Mouse (Mus musculus) cerebellum, adult 11-12 months (tissue): ENCODE results near the gene Pstk.
A peak's percentile ranks its signal among the peaks of the same experiment; 100 is the strongest.
"Not testable (repeated sequence)": the region's sequence is repeated elsewhere in the genome, so short reads cannot be mapped to it uniquely, and the experiment has no call there.

Source experiments
- DNase-seq: peaks from one replicate; pipeline ENCODE4 v3.0.0; 2022

Pstk gene

GRCm38 (mm10) chr7:131370648-131371469 lies at the start of gene Pstk:
Pstk (plus strand) TSS chr7:131371141.
- DNase-seq = peak; percentile 92

DNA sequence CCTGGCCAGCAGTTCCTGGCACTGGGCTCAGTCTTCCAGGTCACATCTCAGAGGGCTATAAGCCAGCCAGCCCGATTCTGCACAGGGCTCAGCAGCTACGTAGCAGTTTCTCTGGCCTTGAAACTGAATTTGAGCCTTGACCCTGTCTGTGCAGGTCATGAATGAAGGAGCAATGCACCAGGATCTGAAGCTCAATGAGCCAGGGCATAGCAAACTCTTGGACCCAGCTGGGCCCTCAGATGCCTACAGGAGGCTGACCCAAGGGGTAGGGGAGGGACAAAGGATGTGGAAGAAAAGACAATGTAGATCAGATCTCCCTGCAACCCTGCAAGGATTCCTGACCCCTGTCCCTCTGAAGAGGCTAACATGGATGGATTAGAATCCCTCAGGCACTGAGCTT lies 48.7 kb upstream of the Pstk start, which contains the start of gene Cuzd1:
Gene Cuzd1, minus strand, starts transcription at position 101 of the 400 bp plus-strand sequence.
- DNase-seq = no peak

- DNase-seq = no peak
Measured at GRCm38 (mm10) chr7:131327054-131327453, 43.9 kb upstream of the Pstk start.

GRCm38 (mm10) chr7:131329416-131329815 lies 41.5 kb upstream of the Pstk start, which contains the start of gene Fam24b:
Fam24b (minus strand) TSS chr7:131329516.
- no peak for DNase-seq

DNA sequence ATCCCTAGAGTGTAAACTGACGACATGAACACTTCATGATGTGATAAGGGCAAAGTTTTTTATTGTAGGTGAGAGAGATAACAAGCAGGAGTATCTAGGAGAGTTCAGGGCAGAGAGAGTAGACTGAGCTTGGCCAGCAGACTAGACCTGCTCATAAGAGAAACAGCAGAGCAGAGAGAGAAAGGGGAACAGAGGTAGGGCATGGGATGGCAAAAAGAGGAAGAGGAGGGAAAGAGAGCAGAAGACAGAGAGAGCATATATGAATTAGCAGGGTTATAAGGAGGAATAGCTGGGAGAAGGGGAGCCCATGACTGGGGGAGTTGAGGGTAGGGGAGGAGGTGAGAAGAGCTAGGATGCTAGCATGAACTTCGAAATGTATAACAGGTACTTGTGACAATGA lies 39.3 kb upstream of the Pstk start:
- DNase-seq = no peak

GRCm38 (mm10) chr7:131333564-131333963 lies 37.4 kb upstream of the Pstk start, which contains the start of gene Fam24a:
Fam24a (plus strand) TSS chr7:131333864.
- DNase-seq = no peak

GRCm38 (mm10) chr7:131337502-131338068 lies 33.4 kb upstream of the Pstk start:
- no peak for DNase-seq

- peak; percentile 11 for DNase-seq
Measured at GRCm38 (mm10) chr7:131345856-131346541, 24.9 kb upstream of the Pstk start.

DNA sequence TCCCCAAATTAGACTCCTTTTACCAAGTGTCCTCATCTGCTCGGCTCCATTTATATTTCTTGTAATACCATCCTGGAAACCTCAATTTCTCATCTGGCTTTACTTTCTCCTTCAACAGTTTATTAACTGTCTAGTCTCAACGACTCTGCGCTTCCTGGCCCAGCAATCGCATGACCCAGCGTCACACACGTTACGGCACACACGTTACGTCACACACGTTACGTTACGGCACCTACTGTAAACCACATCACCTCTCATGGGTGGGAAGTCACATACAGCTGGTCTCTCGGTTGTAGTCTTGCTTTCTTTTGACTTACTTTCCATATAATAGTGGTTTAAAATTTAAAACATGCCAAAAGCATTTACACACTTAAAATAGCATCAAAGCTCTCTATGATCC lies 14.8 kb upstream of the Pstk start:
- no peak for DNase-seq

DNA sequence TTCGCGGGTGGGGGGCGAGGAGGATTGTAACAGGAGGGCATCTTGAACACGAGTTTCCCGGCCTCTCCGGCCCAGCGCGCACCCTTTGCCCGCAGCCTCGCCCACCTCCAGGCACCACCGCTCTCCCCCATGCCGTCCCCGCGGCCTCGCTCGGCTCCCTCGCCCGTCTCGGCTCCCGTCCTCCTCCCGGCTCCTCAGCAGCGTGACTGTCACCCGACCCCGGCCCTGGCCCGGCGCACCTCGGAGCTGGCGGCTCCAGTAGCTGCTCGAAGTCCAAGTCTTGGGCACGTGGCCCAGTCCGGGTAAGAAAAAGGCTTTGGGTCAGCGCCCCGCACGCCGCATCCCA lies 8.7 kb upstream of the Pstk start:
- DNase-seq = no peak

- DNase-seq = peak; percentile 97
Measured at GRCm38 (mm10) chr7:131362615-131363300, 8.2 kb upstream of the Pstk start, which contains the start of gene 2310057M21Rik. 2310057M21Rik (minus strand) TSS chr7:131362759.

- no peak for DNase-seq
Measured at GRCm38 (mm10) chr7:131364131-131364530, 6.8 kb upstream of the Pstk start.

- no peak for DNase-seq
Measured at GRCm38 (mm10) chr7:131371470-131371860, 524 bp downstream of the Pstk start.

DNA sequence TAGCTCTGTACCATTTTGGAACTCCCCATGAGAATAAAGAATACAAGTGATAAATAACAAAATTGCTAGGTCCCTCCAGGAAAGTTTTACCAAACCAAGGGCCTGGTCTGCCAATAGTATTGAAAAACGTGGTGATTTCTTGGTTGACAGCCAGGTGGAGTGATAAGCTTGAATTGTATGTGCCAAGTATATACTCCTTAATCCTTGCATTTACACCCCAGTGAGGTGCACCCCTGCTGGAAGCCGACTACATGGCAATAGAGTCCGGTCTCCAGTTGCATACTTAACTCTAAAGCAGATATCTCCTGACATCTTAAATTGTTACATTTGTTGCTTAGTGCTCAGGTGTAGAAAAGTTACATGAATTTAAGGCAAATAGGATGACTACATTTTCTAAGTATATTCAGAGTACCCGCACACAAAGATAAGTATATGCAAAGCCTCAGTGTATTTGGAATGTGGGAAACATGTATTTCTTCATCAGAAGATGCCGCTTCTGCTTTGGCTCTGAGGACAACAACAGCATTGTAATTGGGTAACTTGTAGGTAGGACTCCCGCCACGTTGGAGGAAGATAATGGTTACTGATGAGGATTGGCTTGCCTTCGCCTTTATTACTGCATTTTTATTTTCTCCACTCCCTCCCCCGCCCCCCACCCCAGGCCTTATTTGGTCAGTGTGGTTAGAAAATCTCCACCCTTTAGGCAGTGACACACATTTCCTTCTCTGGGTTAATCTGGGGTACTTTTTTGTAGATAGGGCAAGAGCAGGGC lies 1.1 kb downstream of the Pstk start:
- DNase-seq = no peak

- DNase-seq = not testable (repeated sequence)
Measured at GRCm38 (mm10) chr7:131391761-131392160, 20.8 kb downstream of the Pstk start.

GRCm38 (mm10) chr7:131409321-131409987 lies 38.5 kb downstream of the Pstk start:
- no peak for DNase-seq

DNA sequence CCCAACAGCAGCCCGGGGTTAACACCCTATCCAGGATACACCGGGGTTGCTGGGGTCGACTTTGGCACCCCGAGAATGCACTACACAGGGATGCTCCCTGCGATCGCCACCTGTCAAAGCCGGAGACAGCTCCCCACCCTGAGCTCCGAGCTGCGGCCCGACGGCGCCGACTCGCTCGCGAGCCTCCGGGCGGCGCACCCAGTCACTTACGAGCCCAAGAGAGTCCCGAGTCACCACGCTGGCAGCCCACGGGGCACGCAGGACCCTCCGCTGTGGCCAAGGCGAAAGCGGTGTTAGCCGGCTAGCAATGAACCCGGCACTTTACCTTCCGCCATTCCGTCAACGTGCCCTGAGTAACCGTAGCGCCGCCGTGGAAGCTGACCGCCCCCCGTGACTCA lies 39.0 kb downstream of the Pstk start:
- DNase-seq = no peak

DNA sequence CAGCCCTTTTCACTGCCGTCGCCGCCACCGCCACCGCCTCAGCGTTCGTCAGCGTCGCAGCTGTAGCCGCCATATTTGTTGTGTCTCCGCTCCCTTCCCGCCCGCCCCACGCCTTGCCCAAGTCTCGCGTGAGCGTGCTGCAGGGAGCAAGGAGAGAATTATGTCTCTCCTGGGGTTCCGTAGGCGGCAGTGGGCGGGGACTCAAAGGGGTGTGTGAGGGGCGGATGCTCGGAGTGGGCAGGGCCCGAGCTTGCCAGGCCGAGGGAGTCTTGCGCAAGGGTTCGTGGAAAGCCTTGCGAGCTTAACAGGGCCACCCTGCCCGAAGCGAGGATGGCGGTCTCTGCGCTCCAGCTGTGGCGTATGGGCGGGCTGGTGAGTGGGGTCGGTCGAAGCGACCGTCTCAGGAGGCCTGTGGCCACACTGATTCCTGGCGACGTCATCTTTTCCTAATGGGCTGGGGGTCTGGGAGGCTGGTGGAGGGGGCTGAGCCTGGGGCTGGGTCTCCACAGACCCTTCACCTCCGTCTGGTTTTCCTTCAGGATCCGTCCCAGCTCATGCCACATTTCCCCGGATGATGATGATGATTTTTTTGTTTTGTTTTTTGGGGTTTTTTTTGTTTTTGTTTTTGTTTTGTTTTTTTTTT lies 39.6 kb downstream of the Pstk start, which contains the start of the genes Ikzf5 and Acadsb:
Gene Ikzf5, minus strand, starts transcription at position 106 of the 643 bp plus-strand sequence.
Gene Acadsb, plus strand, starts transcription at position 186 of the 643 bp plus-strand sequence.
- DNase-seq = peak; percentile 97

GRCm38 (mm10) chr7:131411221-131411940 lies 40.4 kb downstream of the Pstk start:
- peak; percentile 35 for DNase-seq

DNA sequence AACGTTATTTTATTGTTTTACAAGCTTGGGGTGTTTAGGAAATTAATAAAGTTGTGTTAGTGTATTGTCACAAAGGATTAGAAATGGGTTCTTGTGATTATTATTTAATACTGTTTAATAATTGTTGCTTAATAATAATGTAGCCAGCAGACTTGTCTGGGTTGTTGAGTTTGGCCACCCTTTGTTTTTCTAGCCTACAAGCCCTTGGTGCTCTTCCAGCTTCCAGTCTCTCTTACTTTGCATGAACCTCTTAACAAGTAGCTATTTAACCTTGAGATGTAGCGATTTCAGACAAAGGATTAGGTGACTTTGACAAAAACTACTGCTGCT lies 41.0 kb downstream of the Pstk start:
- no peak for DNase-seq
